Mouse (Mus musculus): ENCODE measurements around the gene Ptprm.

Gene Ptprm

DNA sequence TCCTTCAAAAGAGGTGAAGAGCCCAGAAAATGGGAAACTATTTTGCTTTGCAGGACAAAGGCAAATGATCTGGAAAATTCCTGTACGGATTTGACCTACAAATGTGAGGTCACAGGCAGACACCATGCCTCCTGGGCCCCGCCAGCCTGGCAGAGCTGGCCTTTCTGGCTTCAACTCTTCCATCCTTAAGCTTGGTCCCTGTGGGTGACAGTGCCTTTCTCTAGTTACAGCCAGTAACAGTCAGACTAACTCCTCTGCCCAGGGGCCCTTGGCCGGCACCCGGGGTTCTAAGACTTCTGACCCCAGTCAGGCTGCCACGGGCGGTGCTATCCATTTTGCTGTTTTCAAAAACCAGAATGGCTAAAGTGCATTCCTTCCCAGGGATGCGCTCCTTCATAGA is 217.4 kb downstream of the Ptprm start:
- no peak for DNase-seq (ENCODE audit: low spot score in 2 of 2)

DNA sequence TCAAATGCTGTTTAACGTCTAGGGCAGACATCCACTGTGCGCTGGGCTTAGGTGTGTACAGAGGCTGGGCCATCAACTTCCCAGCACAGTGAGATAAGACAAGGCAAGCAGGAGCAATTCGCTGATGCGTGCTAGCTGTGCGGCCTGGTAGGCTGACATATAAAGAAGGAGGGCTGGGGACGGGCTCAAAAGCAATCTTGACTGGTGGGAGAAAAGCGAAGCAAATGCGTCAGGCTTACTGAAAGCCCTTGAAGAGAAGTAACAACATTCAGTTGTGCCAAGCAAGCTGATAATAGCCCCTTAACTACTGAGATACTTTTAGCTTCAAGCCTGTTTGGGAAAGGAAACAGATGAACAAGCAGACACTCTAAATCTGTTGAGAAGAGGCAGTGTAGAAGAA is 217.8 kb downstream of the Ptprm start:
- DNase-seq (ENCODE audit: low spot score in 2 of 2): peak; percentile 10 to 15

DNA sequence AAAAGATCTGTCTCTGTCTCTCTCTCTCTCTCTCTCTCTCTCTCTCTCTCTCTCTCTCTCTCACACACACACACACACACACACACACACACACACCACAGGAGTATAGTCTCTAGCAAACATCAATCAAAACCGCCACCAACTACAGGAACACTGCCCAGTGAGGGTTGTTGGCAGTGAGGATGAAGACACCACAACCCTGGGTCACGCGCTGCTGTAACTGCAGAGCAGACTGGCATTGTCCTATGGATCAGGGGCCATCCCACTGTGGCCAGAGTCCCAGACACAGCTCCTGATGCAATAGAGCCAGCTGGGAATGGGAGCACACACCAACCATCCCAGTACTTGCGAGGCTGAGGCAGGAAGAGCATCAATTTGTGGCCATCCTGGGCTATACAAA is 220.0 kb downstream of the Ptprm start:
- DNase-seq (ENCODE audit: low spot score in 2 of 2): no peak

DNA sequence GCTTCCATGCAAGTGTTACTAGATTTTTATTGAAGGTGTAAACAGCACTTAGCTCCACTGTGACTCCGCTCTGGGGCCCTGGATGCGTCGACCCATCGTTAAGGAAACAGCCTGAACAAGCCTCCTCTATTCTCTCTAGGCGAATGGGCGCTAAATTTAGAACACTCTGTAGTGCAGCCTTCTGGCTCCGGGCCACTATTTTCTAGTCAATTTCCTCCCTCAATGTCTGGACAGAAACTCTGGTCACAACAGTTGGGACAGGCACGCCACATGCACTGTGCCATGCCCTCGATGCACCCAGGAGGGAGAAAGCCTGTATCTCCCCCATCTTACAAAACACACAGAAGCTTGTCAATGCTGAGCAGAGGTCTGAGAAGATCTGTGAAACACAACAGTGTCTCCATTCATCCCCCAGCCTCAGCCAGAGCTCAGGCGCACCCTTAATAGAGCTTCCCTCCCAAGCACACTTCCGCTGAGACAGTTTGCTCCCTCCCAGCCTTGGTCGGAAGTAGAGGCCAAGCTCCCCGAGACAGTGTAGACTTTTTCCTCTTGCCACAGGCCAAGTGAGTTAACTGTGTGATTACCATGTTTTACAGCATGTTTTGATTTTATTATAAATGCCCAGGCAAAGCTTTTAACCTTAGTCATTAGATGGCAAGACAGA is 220.7 kb downstream of the Ptprm start:
- DNase-seq (ENCODE audit: low spot score in 2 of 2): peak in 1 of 2 experiments; percentile 53

DNA sequence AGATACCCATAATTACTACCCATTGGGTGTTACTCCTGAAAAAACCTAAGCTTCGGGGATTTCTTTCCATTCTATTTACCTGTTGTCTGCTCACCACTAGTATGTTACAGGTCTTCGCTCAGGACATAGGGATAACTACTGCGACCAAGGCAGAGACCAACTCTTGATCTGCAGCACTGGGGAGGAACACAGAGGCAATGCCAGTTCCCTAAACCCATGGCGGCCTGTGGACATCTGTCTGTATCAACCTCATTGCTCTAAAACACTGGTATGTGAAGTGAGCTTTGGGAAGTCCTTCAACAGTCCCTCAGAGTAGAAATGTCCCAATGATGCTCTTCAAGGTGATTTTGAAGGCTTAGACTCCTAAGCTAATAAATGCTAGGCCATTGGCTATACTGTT is 221.2 kb downstream of the Ptprm start:
- no peak for DNase-seq (ENCODE audit: low spot score in 2 of 2)

DNA sequence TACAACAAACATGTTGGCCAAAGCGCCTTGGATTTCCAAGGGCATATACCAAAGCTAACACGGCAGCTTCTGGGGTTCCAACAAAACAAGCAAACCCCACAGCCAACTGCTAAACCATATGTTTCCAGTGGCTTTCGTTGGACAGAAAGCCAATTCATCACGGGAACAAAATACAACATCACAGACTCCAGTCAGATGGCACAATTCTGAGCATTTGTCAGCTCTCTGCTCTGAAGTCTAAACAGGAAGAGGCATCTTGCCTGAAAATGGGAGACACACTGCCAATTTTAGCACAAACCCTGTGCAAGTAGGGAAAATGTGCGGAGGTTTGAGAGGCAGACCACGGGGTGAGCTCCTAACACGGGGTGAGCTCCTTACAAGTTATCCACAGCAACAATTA is 226.7 kb downstream of the Ptprm start:
- DNase-seq (ENCODE audit: low spot score in 2 of 2): peak in 1 of 2 experiments; percentile 39

DNA sequence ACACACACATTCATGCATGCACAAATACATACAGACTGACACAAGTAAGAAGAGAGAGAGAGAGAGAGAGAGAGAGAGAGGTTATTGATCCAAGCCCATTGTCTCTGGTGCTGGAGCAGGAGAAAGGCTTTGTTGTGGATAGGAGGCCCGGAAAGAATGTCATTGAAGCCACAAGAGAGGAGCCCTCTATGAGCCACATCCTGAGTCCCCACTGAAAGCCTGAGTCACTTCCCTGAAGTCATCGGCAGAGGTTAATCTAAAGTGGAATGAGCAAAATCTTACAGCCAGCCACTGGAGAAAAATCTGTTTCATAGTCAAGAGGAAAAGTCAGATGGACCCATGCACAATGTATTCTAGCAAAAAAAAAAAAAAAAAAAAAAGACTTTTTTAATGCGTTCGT is 228.7 kb downstream of the Ptprm start:
- no peak for DNase-seq (ENCODE audit: low spot score in 2 of 2)

DNA sequence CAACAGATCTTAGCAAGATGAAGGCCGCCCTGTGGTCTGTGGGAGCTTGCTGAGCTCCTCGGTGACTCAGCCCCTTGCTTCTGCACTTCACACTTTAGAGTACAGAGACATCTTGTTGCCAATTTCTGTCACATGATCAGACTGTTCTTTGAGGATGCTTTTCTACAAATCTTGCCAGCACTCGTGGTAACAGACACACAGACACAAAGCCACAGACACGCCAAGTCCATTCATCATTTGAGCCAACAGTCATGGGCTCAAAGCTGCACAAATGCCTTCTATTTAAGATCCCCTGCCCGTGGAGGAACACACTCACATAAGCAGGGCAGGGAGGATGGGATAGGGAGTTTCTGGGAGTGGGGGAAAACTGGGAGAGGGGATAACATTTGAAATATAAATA is 230.0 kb downstream of the Ptprm start:
- DNase-seq (ENCODE audit: low spot score in 2 of 2): no peak

DNA sequence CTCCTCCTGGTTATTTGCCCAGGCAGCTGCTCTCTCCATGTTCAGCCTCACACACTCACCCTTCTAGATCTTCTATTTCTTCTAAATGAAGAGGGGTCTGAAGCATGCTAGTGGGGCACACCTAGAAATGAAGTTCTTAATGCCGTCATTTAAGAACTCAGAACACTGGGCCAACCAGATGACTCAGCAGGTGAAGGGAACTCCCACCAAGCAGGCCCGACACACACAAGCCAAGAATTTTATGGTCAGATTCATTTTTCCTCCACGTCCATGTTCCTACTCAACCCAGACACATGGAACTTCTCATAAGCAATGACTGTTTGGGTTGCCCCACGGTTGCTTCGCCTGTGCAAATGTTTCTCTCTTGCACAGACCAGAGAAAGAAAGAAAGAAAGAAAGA is 230.5 kb downstream of the Ptprm start:
- DNase-seq (ENCODE audit: low spot score in 2 of 2): no peak

DNA sequence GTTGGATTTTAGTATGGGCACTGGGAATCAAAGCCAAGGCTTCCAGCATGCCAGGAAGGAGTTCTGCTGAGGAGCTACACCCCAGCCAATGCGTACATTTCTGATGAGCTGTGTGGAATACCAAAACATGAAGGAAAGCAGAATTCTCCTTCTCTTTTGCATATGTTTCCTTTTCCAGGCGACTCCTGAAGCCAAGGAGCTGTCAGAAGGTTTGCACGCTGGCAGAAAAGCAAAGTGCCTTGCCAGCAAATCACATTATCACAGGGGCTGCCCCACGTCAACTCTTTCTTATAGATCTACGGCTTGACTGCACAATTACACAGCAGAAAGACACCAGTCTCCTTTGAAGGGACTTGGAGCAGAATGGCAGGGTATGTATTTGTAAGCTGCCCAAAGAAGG is 233.4 kb downstream of the Ptprm start:
- no peak for DNase-seq (ENCODE audit: low spot score in 2 of 2)

DNA sequence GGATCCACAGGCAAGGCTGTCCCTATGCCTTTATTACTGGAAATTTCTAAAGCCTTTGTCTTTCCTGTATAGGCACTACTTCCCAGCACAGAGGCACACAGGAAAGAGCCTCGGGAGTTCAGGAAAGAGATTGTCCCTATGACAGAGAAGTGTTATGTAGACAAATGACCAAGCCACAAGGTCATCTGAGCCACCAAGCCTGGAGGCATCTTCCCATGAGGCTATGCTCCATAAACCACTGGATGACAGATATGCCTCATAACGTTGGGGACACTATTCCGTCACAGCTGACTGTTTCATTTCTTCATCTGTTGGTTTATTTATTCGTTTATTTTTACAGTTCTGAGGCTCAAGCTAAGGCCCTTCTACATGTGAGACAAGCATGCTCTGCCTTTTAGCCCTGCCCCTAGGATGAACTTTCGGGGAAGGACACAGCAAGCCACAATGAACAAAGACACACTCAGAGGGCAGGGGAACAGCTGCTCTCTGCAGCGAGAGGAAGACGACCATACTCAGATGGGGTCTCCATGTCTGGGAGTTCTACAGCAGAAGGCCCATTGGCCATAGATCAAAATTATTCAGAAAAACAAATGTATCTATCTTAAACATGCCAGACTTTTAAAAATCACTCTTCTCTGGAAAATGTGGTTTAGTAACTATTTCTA is 235.4 kb downstream of the Ptprm start:
- no peak for DNase-seq (ENCODE audit: low spot score in 2 of 2)

DNA sequence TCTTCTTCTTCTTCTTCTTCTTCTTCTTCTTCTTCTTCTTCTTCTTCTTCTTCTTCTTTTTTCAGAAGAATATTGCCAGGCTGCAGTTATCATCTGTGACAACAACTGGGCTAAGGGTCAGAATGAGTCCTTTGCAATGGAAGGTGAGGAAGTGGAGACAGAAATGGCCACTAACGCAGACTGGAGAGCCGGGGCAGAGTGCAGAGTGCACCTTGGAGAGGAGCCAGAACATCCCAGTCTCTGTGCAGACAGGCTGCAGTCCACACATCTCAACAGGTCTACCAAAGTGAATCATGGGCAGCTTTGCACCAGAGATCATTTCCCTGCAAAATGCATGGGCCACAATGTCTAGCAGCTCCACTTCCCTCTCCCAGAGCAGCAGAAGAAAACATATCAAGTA is 239.4 kb downstream of the Ptprm start:
- no peak for DNase-seq (ENCODE audit: low spot score in 2 of 2)

DNA sequence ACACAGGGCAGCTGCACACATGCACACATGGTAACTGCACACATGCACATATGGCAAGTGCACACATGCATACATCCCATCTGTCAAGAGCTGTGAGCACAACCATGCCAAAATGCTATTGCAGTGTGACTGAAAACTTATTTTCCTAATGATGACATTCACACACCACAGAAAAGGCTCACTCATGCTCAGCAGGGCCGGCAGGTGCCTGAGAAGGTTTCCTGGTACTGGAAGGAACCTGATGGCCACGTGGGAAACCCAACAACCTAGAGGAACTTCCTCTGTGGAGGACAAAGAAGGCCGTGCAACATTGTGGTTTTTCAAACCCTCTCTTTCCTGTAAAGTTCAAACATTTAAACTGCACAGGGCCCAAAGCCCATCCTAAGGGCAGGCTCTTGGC is 241.6 kb downstream of the Ptprm start:
- no peak for DNase-seq (ENCODE audit: low spot score in 2 of 2)

DNA sequence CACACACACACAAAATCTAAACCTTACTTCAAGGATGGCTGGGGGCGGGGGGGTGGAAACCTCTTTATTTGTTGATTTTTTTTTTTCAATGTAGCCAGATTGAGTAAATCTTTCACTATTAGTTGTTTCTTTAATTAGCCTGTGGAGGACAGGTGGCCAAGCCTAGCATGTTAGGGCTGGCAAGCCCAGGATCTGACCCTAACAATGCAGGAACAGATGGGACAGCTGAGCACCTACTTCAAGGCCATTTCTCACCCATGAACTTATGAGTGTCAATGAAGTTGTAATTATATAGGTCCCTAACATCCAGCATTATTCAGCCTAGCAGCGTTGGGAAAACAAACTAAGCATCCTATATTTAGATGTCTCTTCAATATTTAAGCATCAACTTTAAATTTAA is 248.1 kb downstream of the Ptprm start:
- DNase-seq (ENCODE audit: low spot score in 2 of 2): no peak

DNA sequence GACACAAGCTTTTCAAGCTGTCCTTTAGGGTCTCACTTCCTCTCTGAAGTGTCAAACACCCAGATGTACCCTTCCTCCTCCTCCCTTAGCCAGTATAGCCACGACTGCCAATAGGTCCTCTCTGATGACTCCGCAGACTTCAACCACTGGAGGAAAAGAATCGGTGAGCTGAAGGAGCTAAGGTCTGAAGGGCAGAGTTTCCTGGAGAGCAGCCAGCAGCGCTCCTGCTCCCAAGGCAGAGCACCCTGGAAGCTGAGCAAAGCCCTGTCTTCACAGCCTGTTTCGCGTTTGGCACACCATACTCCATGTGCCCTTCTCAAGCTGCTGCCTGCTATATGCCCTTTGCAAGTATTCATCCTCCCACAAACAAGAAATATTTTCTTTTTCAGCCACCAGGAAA is 252.2 kb downstream of the Ptprm start:
- DNase-seq (ENCODE audit: low spot score in 2 of 2): no peak

DNA sequence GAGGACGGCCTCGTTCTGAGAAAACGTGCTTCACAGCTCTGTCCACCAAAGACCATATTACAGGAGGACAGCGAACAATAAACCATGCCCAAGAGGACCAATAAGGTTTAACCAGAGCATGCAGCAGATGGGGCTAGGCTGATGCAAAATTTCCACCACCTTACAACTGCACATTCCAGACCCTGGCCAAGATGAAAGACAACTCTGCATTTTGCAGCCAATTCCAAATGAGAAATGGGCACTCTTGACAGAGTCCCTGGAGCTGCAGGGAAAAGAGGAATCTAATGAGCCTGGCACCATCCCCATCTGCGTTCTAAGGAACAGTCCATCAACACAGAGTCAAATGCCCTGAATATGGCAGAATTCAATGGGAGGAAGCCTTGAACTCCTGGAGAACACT is 263.3 kb downstream of the Ptprm start:
- no peak for DNase-seq (ENCODE audit: low spot score in 2 of 2)

DNA sequence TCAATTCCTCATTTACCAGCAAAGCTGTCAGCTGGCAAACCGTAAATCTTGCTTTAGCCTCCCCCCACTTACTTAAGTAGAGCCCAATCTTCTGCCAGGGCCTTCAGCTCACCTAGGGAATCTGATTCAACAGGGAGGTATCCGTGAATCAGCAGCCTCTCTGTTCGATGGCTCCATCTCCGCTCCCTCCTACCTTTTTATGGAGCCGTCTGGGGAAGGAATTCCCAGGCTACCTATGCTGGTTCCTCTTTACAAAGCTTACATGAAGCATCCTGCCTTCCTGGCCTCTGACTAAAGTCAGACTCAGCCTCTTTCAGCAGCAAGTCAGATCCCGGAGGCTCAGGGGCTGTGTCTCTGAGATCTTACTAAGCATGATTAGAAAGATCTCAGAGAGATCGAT is 264.1 kb downstream of the Ptprm start:
- DNase-seq (ENCODE audit: low spot score in 2 of 2): no peak

DNA sequence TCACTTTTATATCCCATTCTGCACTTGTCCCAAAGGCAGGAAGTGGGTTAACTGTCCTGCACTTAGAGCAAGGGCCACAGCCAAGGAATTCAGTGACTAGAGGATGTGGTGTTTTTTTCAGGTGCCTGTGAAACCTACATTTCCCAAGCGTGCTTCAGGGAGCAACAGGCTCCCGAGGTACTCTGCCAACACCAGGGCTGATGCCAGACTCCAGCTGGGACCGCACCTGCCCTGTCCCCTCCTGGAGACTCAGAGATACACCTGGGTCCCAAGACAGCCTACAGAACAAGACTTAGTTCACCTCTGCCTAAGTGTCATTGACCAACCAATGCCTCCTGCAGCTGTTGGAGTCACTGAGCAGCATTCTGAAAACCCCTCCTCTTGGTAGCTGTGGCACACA is 264.6 kb downstream of the Ptprm start:
- no peak for DNase-seq (ENCODE audit: low spot score in 2 of 2)

DNA sequence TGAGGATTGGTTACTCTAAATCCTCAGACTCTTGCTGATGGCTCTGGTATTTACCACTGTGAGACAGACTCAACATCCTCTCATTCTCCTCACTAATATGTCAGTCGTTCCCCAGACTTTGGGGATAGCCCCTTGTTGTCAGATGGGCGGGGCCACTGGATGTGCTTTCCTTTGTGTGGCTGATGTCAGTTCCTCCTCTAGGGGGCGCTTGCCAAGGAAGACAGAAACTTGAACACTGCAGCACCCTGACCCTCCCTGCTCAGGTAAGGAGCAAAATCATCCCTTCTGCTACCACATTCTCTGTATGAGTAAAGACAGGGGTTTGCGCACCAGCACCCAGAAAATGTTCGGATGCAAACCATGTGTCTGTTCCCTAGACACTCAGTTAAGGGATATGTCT is 266.7 kb downstream of the Ptprm start:
- no peak for DNase-seq (ENCODE audit: low spot score in 2 of 2)

DNA sequence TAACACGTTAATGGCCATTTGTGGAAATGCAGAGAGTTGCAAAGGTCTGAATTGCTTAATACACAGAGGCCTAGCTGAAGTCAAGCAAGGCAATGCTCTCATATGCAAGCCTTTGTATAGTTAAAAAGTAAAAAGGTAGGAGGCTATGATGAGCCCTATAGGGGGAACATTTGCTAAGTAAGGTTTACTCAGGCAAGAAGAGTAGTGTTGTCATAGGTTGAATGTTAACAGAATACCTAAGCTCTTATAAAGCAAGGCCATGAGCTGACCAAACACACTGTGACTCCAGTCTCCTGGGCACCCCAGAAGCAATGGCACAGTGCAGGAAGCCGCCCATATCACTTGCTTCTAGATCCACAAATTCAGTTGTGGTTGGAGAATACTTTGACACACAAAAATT is 267.4 kb downstream of the Ptprm start:
- DNase-seq (ENCODE audit: low spot score in 2 of 2): no peak

DNA sequence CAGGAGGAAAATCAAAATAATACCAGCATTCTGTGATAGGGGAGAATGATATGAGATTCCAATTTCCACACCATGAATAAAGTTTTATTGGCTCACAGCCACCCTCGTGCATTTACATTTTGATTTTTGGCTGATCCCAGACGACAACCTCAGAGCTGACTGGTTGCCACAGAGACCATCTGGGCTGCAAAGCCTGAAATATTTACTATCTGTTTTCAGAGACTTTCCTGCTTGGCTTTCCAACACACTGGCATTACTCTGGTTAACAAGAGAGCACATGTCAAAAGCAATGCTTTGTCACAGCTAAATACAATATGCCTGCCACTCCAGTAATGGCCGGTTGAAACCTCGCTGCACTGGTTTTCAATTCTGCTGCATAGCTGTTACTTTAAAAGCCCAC is 269.8 kb downstream of the Ptprm start:
- no peak for DNase-seq (ENCODE audit: low spot score in 2 of 2)

DNA sequence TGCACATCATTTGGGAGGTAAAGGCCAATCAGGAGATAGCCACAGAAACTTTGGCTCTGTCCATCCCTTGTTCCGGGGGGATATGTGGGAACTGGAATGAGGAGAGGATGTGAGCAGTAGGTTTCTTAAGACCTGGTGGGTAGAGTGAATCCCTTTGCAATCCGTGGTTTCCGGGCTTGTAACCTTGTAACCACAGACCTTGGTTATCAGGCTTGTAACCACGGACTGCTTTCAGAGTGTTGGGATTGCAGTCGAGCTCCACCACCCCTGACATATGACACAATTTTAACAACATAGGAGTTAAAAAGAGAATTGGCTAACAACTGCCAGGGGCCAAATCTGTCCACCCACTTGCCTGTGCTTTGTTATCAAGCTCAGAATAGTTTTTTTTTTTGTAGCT is 270.2 kb downstream of the Ptprm start:
- no peak for DNase-seq (ENCODE audit: low spot score in 2 of 2)

DNA sequence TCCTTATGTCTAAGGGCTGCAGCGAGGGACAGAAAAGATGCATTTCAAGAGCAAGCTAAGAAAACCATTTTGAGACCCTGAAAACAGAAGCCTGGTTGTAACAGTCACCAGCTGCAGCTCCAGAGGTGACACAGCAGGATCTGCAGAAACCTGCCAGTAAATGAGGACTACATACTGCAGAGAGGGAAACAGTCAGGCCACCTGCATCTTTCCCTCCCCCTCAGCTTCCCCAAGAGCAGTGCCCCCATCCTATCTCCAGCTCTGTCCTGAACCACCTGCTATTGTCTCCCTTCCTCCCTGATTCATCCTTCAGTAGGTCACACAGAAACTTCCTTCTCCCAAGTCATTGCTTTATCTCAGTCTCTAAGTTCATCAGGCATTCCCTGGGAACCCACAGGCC is 274.7 kb downstream of the Ptprm start:
- no peak for DNase-seq (ENCODE audit: low spot score in 2 of 2)

DNA sequence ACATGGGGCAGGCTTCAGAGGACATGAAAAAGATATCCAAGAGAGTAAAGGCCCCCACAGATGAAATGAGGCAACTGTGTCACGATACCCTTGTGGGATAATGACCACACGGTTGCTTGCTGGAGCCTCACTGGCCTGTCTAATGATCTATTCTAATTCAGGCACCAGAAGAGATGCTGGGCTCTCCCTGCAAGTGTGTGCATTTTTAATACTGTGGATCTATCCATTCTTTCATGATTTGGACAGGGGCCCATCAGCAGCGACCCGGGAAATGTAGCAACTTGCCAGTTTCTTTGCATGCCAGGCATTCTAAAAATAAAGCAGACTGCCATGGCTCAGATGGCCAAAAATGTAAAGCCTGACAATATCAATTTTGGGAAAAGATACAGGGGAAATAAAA is 280.7 kb downstream of the Ptprm start:
- DNase-seq (ENCODE audit: low spot score in 2 of 2): no peak

Measured in left cerebral cortex, adult 9 months (tissue).